Mouse (Mus musculus) neural tube, embryonic 14.5 days (tissue): Measurements from ENCODE around the gene Cul4b. TPM values are rescaled to one million over a fixed set of nuclear protein-coding genes. Genes with fewer than 3 reads are reported as not detected.
"Not testable (repeated sequence)": the region's sequence is repeated elsewhere in the genome, so short reads cannot be mapped to it uniquely, and the experiment has no call there.

Experiments
- ATAC-seq: fragments of 200-750 bp; cut with Nextera tagmentation; 2 replicates; pipeline ENCODE4 v1.8.0; 2017; ENCODE audit warnings: low read depth, mild to moderate bottlenecking, moderate TSS enrichment, moderate library complexity
- H3K27ac ChIP-seq: fragments of 300-500 bp; sonication (generic); 2 replicates; pipeline ENCODE4 v1.5.1; 2014; ENCODE audit warnings: low read depth, mild to moderate bottlenecking, control low read depth, low read length, moderate library complexity, mixed read lengths
- H3K27me3 ChIP-seq: fragments of 300-500 bp; sonication (generic); 2 replicates; pipeline ENCODE4 v1.6.1; 2014; ENCODE audit warnings: low read length; ENCODE audit not compliant: control insufficient read depth, insufficient read depth
- H3K36me3 ChIP-seq: fragments of 300-500 bp; sonication (generic); 2 replicates; pipeline ENCODE4 v1.6.1; 2014; ENCODE audit warnings: low read length, mixed read lengths; ENCODE audit not compliant: control insufficient read depth, insufficient read depth
- H3K4me1 ChIP-seq: fragments of 300-500 bp; sonication (generic); 2 replicates; pipeline ENCODE4 v1.6.1; 2014; ENCODE audit warnings: low read length; ENCODE audit not compliant: control insufficient read depth, insufficient read depth
- H3K4me2 ChIP-seq: fragments of 300-500 bp; sonication (generic); 2 replicates; pipeline ENCODE4 v1.6.1; 2014; ENCODE audit warnings: mild to moderate bottlenecking, low read depth, low read length, control low read depth
- H3K4me3 ChIP-seq: fragments of 300-500 bp; sonication (generic); 2 replicates; pipeline ENCODE4 v1.5.1; 2014; ENCODE audit warnings: low read depth, low read length, control low read depth, mixed read lengths
- H3K9ac ChIP-seq: fragments of 300-500 bp; sonication (generic); replicated peaks from 2 replicates; pipeline ENCODE4 v1.6.1; 2014; ENCODE audit warnings: low read depth, mild to moderate bottlenecking, control low read depth, low read length, mixed read lengths
- H3K9me3 ChIP-seq: fragments of 300-500 bp; sonication (generic); 2 replicates; pipeline ENCODE4 v1.6.1; 2016; ENCODE audit warnings: low read length; ENCODE audit not compliant: control insufficient read depth
- WGBS: fragments of 180-500 bp; shearing (Covaris S2); extraction: QIAGEN DNeasy Blood & Tissue Kit; methylation state at CpG from one replicate; pipeline ENCODE4 v1.1.7; 2014; 5-methylcytosine and 5-hydroxymethylcytosine counted together
- polyA plus RNA-seq: library from polyadenylated mRNA; unstranded; fragments of >200 nt; fragmentation: Nextera tagmentation; extraction: Ambion mirVana; gene quantifications from 2 replicates; pipeline ENCODE4 v1.2.1, GENCODE M21; 2014

The Cul4b gene
- polyA plus RNA-seq, 1 experiment from 2014 or later, result 23.1 TPM

GRCm38 (mm10) chrX:38565176-38565542, 10.8 kb downstream of the Cul4b start:
- 12% methylated on average over 8 of the region's 8 CpGs for WGBS
- H3K4me2 ChIP-seq, result peak overlapping the region; percentile 44
- H3K9ac ChIP-seq, result 0 out of 2 replicates have a peak overlapping the region, but pooled peaks have one; percentile 7
- no peak for ATAC-seq
- 0 out of 2 replicates have a peak, but pooled peaks cover 2% of the 10 kb centered on the region for H3K4me1 ChIP-seq
- no peaks in the 10 kb centered on the region for H3K9me3 ChIP-seq
- H3K4me3 ChIP-seq, result peak overlapping the region; percentile 47
- H3K36me3 ChIP-seq, result no peaks in the 10 kb centered on the region
- H3K27ac ChIP-seq, result 0 out of 2 replicates have a peak overlapping the region, but pooled peaks have one; percentile 10
- H3K27me3 ChIP-seq, result no peaks in the 10 kb centered on the region

DNA sequence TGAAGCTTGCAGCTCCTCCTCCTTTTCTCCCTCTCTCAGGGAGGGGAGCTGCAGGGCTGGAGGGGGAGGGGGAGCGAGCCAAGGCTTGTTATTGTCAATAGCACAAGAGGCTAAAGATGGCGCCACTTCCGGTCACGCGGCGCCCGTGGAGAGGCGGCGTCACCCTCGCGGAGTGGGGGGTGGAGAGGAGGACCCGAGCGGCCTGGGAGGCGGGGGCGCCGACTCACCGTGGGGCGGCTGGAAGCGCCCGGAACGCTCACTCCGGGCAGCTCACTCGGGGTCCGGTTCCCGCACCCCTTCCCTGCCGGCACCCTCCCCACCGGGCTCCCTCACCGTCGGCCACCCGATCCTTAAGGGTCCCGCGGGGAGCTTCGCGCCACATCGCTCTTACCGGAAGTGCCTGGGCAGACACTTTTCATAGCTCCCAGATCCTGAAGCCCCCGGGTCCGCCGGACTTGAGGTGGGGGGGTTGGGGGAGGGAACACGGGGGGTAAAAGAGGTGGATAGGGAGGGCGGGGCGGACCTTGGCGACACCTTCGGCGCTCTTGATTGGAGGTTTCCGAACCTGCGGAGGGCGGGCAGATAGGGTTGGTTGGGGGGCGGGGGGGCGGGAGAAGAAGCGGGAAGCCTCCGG, 11.3 kb downstream of the Cul4b start:
- Histone ChIP-seq H3K36me3 (no peaks in the 10 kb centered on the region), H3K27ac (peak overlapping the region; percentile 78), H3K4me1 (0 out of 2 replicates have a peak, but pooled peaks cover 2% of the 10 kb centered on the region), H3K9ac (peak overlapping the region; percentile 62), H3K4me2 (peak overlapping the region; percentile 68), H3K4me3 (peak overlapping the region; percentile 47), H3K9me3 (no peaks in the 10 kb centered on the region), H3K27me3 (no peaks in the 10 kb centered on the region)
- ATAC-seq, result peak; percentile 96
- WGBS, result 10% methylated on average over 31 of the region's 52 CpGs

GRCm38 (mm10) chrX:38563941-38564541, 12.0 kb downstream of the Cul4b start:
- H3K4me2 ChIP-seq, result peak overlapping the region; percentile 68
- WGBS, result 19% methylated on average over 10 of the region's 19 CpGs
- H3K36me3 ChIP-seq, result no peaks in the 10 kb centered on the region
- peak; percentile 36; the same call in 1 of the 2 replicates for ATAC-seq
- no peaks in the 10 kb centered on the region for H3K27me3 ChIP-seq
- H3K9ac ChIP-seq, result peak overlapping the region; percentile 39
- peak overlapping the region; percentile 78 for H3K27ac ChIP-seq
- H3K4me3 ChIP-seq, result peak overlapping the region; percentile 47
- H3K9me3 ChIP-seq, result no peaks in the 10 kb centered on the region
- 0 out of 2 replicates have a peak, but pooled peaks cover 2% of the 10 kb centered on the region for H3K4me1 ChIP-seq

DNA sequence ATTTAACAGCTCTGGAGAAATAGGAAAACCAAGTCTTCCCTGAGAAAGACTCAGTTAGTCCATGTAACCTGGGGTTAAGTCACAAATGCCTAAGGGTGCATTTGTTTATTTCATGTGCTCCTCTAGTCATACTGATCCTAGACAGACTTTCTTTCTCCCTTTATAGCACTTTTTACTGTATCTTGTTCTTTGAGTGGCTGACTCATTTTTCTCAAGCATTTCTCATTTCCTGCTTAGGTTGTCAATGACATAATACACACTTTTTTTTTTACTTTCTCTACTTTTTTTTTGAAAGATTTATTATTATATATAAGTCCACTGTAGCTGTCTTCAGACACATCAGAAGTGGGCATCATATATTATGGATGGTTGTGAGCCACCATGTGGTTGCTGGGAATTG, 22.7 kb downstream of the Cul4b start:
- no peak for ATAC-seq
- no peak overlapping the region for H3K27ac ChIP-seq
- H3K4me1 ChIP-seq, result no peaks in the 10 kb centered on the region
- no peaks in the 10 kb centered on the region for H3K27me3 ChIP-seq
- no peak overlapping the region for H3K4me2 ChIP-seq
- no peak overlapping the region for H3K9ac ChIP-seq
- no peaks in the 10 kb centered on the region for H3K36me3 ChIP-seq
- no peak overlapping the region for H3K4me3 ChIP-seq
- H3K9me3 ChIP-seq, result no peaks in the 10 kb centered on the region

GRCm38 (mm10) chrX:38514556-38514955, 61.4 kb downstream of the Cul4b start:
- Histone ChIP-seq H3K27me3 (no peaks in the 10 kb centered on the region), H3K4me2 (no peak overlapping the region), H3K36me3 (no peaks in the 10 kb centered on the region), H3K4me1 (no peaks in the 10 kb centered on the region), H3K9me3 (no peaks in the 10 kb centered on the region), H3K9ac (no peak overlapping the region), H3K27ac (no peak overlapping the region), H3K4me3 (no peak overlapping the region)
- no peak for ATAC-seq
- WGBS, result 3% methylated on average over 7 of the region's 7 CpGs

DNA sequence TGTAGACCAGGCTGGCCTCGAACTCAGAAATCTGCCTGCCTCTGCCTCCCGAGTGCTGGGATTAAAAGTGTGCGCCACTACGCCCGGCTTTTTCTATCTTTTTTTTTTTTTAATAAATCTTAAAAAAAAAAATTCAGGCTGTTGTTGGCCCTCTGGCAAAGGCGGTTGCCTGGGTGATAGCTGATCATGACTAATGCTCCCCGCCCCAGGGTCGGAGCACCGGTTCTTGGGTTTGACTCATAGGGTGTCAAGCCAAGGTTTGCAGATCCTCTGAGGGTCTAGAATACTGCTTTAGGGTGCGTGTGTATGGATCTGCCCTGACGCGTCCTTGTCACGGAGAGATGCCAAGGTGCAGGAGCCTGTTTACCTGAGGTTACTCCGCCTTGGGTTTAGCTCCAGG, 71.2 kb downstream of the Cul4b start:
- WGBS, result 90% methylated on average over 14 of the region's 14 CpGs
- Histone ChIP-seq H3K27me3 (no peaks in the 10 kb centered on the region), H3K36me3 (no peaks in the 10 kb centered on the region), H3K4me3 (no peak overlapping the region), H3K4me1 (no peaks in the 10 kb centered on the region), H3K27ac (no peak overlapping the region), H3K9ac (no peak overlapping the region), H3K9me3 (no peaks in the 10 kb centered on the region), H3K4me2 (no peak overlapping the region)
- no peak for ATAC-seq

GRCm38 (mm10) chrX:38502182-38502581, 73.8 kb downstream of the Cul4b start:
- not testable (repeated sequence) for H3K27me3 ChIP-seq, H3K36me3 ChIP-seq, H3K4me2 ChIP-seq, ATAC-seq, H3K4me1 ChIP-seq, H3K9ac ChIP-seq, H3K4me3 ChIP-seq, H3K27ac ChIP-seq, H3K9me3 ChIP-seq
- WGBS, result 73% methylated on average over 5 of the region's 5 CpGs

DNA sequence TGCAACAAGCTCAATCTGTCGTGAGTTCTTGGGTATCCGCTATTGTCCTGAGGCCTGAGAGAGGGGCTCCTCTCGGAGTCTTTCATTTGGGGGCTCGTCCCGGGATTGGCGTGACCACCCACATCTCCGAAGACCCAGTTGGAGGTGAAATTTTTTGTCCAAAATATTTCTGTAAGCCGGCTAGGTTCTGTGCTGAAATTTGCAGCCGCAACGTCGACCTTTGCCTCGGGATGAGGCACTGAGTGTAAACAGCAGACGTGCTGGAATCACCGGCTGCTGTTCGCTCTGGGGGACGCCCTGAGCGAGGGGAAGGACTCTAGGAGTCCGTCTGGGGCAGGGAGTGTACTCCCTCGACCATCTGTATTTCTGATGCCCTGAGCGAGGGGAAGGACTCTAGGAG, 90.5 kb downstream of the Cul4b start:
- H3K4me1 ChIP-seq, H3K9ac ChIP-seq, H3K36me3 ChIP-seq, H3K9me3 ChIP-seq, H3K27me3 ChIP-seq, H3K27ac ChIP-seq, ATAC-seq, H3K4me3 ChIP-seq, H3K4me2 ChIP-seq: not testable (repeated sequence)
- WGBS, result 28% methylated on average over 20 of the region's 20 CpGs
